Mouse (Mus musculus): ENCODE data around the gene Brpf3.

GRCm38 (mm10) chr17:28780836-28781235, 20.1 kb upstream of the Brpf3 start:
- TF ChIP-seq CTCF (IDR thresholded peaks at IDR 0.05; ENCODE audit: low read depth) (no peak), EP300 (optimal IDR thresholded peaks at IDR 0.05) (no peak)
